Mouse (Mus musculus) testis, adult 2 months (tissue): ENCODE data around the gene Igf1r.

Experiments
- CTCF ChIP-seq: fragments of 200-500 bp; IDR thresholded peaks from 2 replicates; pipeline ENCODE4 v1.5.1; 2012; ENCODE audit warnings: low read depth, mild to moderate bottlenecking, inconsistent platforms, low read length, moderate library complexity; ENCODE audit not compliant: control insufficient read depth, insufficient read depth, insufficient replicate concordance
- POLR2A ChIP-seq: fragments of 200-500 bp; IDR thresholded peaks from 2 replicates; pipeline ENCODE4 v1.6.1; 2012; ENCODE audit warnings: low read depth, mild to moderate bottlenecking, inconsistent platforms, low read length, moderate library complexity; ENCODE audit not compliant: control insufficient read depth

- TF ChIP-seq CTCF, result no peak
- no peak for TF ChIP-seq POLR2A
Measured at GRCm38 (mm10) chr7:68274951-68275350, 322.3 kb downstream of the Igf1r start.
